Mouse (Mus musculus) kidney, embryonic 16.5 days (tissue): ENCODE measurements around the gene Zfp277. TPM values are rescaled to one million over a fixed set of nuclear protein-coding genes. Genes with fewer than 3 reads are reported as not detected.
A peak's percentile ranks its signal among the peaks of the same experiment; 100 is the strongest.

Experiments used
- ATAC-seq: fragments of 200-750 bp; cut with Nextera tagmentation; 2 replicates; pipeline ENCODE4 v1.8.0; 2017; ENCODE audit warnings: moderate TSS enrichment; ENCODE audit not compliant: low FRiP score, low TSS enrichment
- H3K27ac ChIP-seq: fragments of 300-500 bp; sonication (generic); 2 replicates; pipeline ENCODE4 v1.5.1; 2014; ENCODE audit warnings: low read length
- H3K27me3 ChIP-seq: fragments of 300-500 bp; sonication (generic); 2 replicates; pipeline ENCODE4 v1.6.1; 2014; ENCODE audit warnings: low read length, control low read depth, mixed read lengths; ENCODE audit not compliant: insufficient read depth
- H3K36me3 ChIP-seq: fragments of 300-500 bp; sonication (generic); 2 replicates; pipeline ENCODE4 v1.6.1; 2014; ENCODE audit warnings: low read length, control low read depth, mixed read lengths; ENCODE audit not compliant: insufficient read depth
- H3K4me1 ChIP-seq: fragments of 300-500 bp; sonication (generic); 2 replicates; pipeline ENCODE4 v1.6.1; 2014; ENCODE audit warnings: low read length, control low read depth, mixed read lengths; ENCODE audit not compliant: insufficient read depth
- H3K4me2 ChIP-seq: fragments of 300-500 bp; sonication (generic); replicated peaks from 2 replicates; pipeline ENCODE4 v1.6.1; 2014; ENCODE audit warnings: low read depth, low read length
- H3K4me3 ChIP-seq: fragments of 300-500 bp; sonication (generic); 2 replicates; pipeline ENCODE4 v1.5.1; 2014; ENCODE audit warnings: mild to moderate bottlenecking, low read length
- H3K9ac ChIP-seq: fragments of 300-500 bp; sonication (generic); replicated peaks from 2 replicates; pipeline ENCODE4 v1.6.1; 2014; ENCODE audit warnings: low read length
- H3K9me3 ChIP-seq: fragments of 300-500 bp; sonication (generic); 2 replicates; pipeline ENCODE4 v1.6.1; 2016; ENCODE audit warnings: low read length, control low read depth
- WGBS: fragments of 180-500 bp; shearing (Covaris S2); extraction: QIAGEN DNeasy Blood & Tissue Kit; methylation state at CpG from one replicate; pipeline ENCODE4 v1.1.7; 2014; 5-methylcytosine and 5-hydroxymethylcytosine counted together
- polyA plus RNA-seq: library from polyadenylated mRNA; unstranded; fragments of >200 nt; fragmentation: Nextera tagmentation; extraction: Ambion mirVana; gene quantifications from 2 replicates; pipeline ENCODE4 v1.2.1, GENCODE M21; 2015

Gene Zfp277
- polyA plus RNA-seq, 1 experiment from 2014 or later, result 42.4 TPM

DNA sequence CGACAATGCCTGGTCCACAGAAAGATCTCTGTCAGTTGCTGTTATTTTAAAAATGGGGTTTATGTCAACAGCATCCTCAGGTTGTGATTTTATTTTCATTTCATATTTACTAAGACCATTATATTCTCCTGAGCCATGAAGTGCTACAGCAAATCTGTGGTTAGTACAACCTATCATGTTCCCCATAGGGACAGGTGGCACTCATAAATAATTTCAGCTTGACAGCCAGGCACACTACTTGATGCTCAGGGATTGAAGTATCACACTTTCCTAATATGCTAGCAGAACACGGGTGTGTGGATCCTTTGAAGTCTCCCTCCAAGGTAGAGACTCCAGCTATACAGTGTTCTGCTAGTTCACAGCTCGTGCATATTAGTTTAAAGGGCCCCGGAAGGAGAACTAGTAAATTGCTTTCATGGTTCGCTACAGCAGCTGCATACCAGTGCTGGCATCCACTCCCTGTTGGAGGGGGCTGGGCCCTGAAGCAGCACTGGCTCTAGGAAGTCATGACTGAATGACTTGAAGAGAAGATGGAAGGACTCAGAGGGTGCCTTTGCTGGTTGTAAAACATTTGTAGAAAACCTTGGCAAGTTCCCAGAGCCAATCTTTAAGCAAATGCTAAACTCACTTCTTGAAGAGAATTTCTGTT lies 118.6 kb downstream of the Zfp277 start:
- Histone ChIP-seq H3K27me3 (no peaks in the 10 kb centered on the region), H3K4me3 (no peak overlapping the region), H3K4me1 (peaks cover 6% of the 10 kb centered on the region; the same call in 1 of the 2 replicates), H3K4me2 (no peak overlapping the region), H3K36me3 (no peaks in the 10 kb centered on the region), H3K9me3 (no peaks in the 10 kb centered on the region), H3K9ac (no peak overlapping the region), H3K27ac (0 out of 2 replicates have a peak overlapping the region, but pooled peaks have one; percentile 17)
- WGBS, result 37% methylated on average over 5 of the region's 5 CpGs
- ATAC-seq, result peak; percentile 92

DNA sequence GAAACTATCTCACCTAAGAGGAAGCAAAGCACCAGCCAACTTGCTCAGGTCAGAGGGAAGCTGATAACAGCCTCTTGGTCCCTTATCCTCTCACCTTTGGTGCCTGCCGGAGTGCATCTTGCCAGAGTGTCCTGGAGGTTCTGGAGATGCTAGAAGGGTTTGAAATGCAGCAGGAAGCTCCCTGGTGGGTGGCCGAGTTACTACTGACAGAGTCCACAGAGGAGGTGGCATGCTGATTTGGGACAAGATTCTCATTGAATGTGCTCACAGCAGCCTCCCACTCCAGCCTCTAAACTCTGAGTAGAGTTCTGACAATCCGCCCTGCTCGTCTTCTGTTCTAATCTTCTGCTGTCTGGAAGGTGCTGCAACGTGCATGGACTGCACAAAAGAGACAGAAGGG lies 120.1 kb downstream of the Zfp277 start:
- H3K4me3 ChIP-seq, result no peak overlapping the region
- 0 out of 2 replicates have a peak, but pooled peaks cover 10% of the 10 kb centered on the region for H3K36me3 ChIP-seq
- no peaks in the 10 kb centered on the region for H3K9me3 ChIP-seq
- ATAC-seq, result no peak
- H3K4me2 ChIP-seq, result no peak overlapping the region
- no peaks in the 10 kb centered on the region for H3K27me3 ChIP-seq
- H3K9ac ChIP-seq, result no peak overlapping the region
- H3K4me1 ChIP-seq, result peaks cover 6% of the 10 kb centered on the region; the same call in 1 of the 2 replicates
- 91% methylated on average over 5 of the region's 5 CpGs for WGBS
- no peak overlapping the region for H3K27ac ChIP-seq

DNA sequence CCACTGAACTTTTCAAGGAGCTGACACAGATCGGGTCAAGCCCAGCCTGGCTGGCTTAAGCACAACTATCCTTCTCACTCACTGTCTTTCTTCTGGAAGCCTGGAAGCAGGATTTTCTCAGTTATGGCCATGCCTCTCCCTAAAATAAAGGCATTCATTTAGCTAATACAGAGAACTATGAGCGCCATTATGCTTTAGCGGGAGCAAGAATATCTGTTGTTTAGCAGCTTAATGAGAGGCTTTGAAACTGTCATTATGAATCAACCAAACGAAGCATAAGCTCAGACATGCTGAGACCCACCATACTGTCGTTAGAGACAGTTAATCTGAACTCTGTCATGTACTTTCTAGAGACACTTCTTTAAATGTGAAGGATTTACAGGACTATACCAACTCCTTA lies 120.9 kb downstream of the Zfp277 start:
- Histone ChIP-seq H3K4me3 (no peak overlapping the region), H3K36me3 (0 out of 2 replicates have a peak, but pooled peaks cover 10% of the 10 kb centered on the region), H3K27me3 (no peaks in the 10 kb centered on the region), H3K9me3 (no peaks in the 10 kb centered on the region), H3K9ac (no peak overlapping the region), H3K27ac (no peak overlapping the region), H3K4me2 (no peak overlapping the region), H3K4me1 (peaks cover 6% of the 10 kb centered on the region; the same call in 1 of the 2 replicates)
- 71% methylated on average over 5 of the region's 5 CpGs for WGBS
- no peak for ATAC-seq

DNA sequence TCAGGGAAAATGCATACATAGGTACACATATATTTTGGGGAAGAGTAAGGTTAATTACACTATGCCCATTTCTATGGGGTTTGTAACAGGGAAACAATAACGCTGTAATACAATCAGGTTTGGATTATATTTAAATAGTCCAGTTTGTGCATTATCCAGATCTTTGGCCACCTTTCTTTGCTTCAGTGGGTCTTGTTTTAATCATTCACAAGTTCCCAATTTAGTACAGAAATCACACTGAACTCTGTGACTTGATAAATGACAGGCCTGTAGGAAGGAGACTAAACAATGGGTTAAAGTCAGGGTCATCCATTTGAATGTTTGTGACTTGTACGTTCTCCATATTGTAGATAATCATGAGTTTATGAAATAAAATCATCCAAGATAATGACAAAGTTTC lies 130.6 kb downstream of the Zfp277 start:
- Histone ChIP-seq H3K4me3 (no peak overlapping the region), H3K9ac (no peak overlapping the region), H3K4me1 (no peaks in the 10 kb centered on the region), H3K4me2 (no peak overlapping the region), H3K9me3 (peaks cover 4% of the 10 kb centered on the region; the same call in 1 of the 2 replicates), H3K36me3 (peaks cover 8% of the 10 kb centered on the region; the same call in 1 of the 2 replicates), H3K27me3 (no peaks in the 10 kb centered on the region), H3K27ac (no peak overlapping the region)
- ATAC-seq, result no peak
- WGBS, result 84% methylated on average over 2 of the region's 2 CpGs

DNA sequence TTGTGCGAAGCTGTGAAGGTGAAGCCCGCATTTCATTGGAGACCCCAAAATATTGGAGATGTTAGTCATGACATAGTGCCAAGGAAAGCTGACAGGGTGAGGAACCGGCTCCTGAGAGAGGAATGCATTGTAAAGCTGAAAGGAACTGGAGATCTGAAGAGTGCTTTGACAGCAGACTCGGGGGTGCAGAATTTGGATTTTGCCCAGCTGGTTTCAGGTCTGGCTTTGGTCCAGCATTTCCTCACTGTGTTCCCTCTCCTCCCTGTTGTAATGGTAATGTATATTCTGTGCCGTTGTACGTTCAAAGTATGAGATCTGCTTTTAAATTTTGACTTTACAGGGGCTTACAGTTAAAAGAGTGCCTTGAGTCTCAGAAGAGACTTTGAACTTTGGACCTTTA lies 141.7 kb downstream of the Zfp277 start:
- Histone ChIP-seq H3K9me3 (no peaks in the 10 kb centered on the region), H3K27me3 (no peaks in the 10 kb centered on the region), H3K4me2 (no peak overlapping the region), H3K4me1 (no peaks in the 10 kb centered on the region), H3K27ac (no peak overlapping the region), H3K4me3 (no peak overlapping the region), H3K9ac (no peak overlapping the region), H3K36me3 (no peaks in the 10 kb centered on the region)
- ATAC-seq, result no peak
- 70% methylated on average over 6 of the region's 6 CpGs for WGBS

DNA sequence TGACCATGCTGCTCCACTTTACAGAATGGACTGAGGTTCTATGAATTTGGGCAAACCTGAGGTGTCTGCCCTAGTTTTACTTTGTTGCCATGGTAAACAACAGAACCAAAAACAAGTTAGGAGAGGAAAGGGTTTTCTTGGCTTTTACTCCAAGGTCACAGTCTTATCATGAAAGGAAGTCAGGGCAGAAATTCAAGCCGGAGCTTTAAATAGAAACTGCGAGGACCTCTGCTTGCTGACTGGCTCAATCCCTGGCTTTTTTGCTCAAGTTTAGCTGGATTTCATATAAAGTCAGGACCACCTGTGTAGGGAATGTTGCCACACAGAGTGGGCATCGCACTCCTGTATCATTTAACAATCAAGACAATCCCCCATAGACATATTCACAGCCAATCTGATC lies 147.1 kb downstream of the Zfp277 start:
- Histone ChIP-seq H3K27me3 (no peaks in the 10 kb centered on the region), H3K4me2 (no peak overlapping the region), H3K36me3 (no peaks in the 10 kb centered on the region), H3K9ac (no peak overlapping the region), H3K4me3 (no peak overlapping the region), H3K4me1 (no peaks in the 10 kb centered on the region), H3K27ac (no peak overlapping the region), H3K9me3 (no peaks in the 10 kb centered on the region)
- ATAC-seq, result no peak
- WGBS, result 73% methylated on average over 3 of the region's 3 CpGs

DNA sequence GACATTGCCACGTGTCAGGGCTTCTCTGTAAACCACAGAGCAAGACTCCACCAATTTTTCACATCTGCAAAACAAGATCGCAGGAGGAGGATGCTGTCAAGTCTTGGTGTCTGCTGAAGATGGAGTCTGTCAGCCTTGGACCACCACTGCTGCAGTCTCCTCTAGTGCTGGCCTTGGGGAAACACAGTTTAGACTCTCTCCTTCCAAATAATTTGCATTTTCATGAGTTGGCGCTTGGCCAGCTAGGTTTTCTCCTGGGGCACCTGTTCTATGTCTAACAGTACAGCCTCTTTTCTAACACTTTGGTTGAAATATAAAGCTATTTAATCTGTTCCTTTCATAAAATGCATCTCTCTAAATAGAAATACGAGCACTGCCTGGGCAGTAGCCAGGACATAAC lies 159.2 kb downstream of the Zfp277 start:
- H3K4me1 ChIP-seq, result no peaks in the 10 kb centered on the region
- no peaks in the 10 kb centered on the region for H3K27me3 ChIP-seq
- H3K4me3 ChIP-seq, result no peak overlapping the region
- no peak overlapping the region for H3K9ac ChIP-seq
- no peak overlapping the region for H3K4me2 ChIP-seq
- no peak overlapping the region for H3K27ac ChIP-seq
- no peak for ATAC-seq
- no peaks in the 10 kb centered on the region for H3K36me3 ChIP-seq
- whole genome bisulfite sequencing, result 69% methylated on average over 4 of the region's 4 CpGs
- H3K9me3 ChIP-seq, result peaks cover 13% of the 10 kb centered on the region

DNA sequence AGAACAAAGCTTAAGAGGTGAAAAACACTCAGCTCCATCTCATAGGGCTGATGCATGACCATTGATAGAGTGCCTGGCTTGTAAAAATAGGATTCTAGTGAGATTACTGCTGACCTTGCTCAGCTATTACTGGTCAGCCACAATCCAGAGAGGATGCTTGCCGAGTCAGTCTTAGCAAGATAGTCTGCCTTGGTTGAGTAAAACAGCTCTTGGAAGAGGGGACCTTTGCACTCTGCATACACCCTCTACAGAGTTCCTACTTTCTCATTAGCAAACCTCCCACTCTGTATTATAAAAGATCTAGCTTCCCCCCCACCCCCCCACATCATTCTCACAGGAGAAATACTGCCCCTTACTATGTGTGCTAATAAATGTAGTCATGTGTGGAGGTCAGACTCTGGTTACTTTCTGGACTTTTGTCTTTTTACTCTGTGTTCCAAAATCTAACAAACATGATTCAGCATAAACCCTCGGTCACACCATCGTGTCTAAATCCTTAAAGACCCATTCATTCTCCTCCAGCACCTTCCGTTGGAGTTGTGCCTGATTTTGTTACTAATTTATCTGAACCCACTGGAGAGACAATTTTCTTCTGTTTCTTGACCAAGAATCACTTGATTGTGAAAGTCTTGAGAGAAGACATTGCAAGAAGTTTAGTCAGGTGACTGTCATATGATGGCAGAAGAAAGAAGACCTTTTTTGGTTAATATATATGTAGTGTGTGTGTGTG lies 164.9 kb downstream of the Zfp277 start:
- no peak overlapping the region for H3K9ac ChIP-seq
- 76% methylated on average over 4 of the region's 4 CpGs for WGBS
- ATAC-seq, result no peak
- no peaks in the 10 kb centered on the region for H3K9me3 ChIP-seq
- no peak overlapping the region for H3K4me2 ChIP-seq
- H3K36me3 ChIP-seq, result no peaks in the 10 kb centered on the region
- H3K4me3 ChIP-seq, result no peak overlapping the region
- H3K27me3 ChIP-seq, result no peaks in the 10 kb centered on the region
- H3K4me1 ChIP-seq, result no peaks in the 10 kb centered on the region
- no peak overlapping the region for H3K27ac ChIP-seq

DNA sequence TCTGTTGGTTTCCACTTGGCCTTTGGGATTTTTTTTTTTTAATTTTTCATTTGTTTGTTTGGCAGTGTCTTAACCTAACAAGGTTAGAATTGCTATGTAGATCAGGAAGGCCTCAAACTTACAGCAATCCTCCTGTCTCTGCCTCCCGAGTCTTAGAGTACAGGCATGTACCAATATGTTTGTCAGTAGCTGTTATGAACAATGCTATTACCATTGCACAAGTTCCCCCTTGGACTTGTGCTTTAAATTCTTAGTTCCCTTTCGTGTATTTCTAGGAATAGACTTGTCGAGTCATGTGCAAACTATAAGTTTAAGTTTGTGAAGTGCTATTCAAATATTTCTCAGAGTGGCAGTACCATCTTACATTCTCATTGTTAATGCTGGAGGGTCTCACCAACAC lies 168.1 kb downstream of the Zfp277 start:
- Histone ChIP-seq H3K27me3 (no peaks in the 10 kb centered on the region), H3K4me2 (no peak overlapping the region), H3K27ac (no peak overlapping the region), H3K9ac (no peak overlapping the region), H3K36me3 (no peaks in the 10 kb centered on the region), H3K9me3 (no peaks in the 10 kb centered on the region), H3K4me3 (no peak overlapping the region), H3K4me1 (no peaks in the 10 kb centered on the region)
- no peak for ATAC-seq
- 85% methylated on average over 3 of the region's 3 CpGs for WGBS

DNA sequence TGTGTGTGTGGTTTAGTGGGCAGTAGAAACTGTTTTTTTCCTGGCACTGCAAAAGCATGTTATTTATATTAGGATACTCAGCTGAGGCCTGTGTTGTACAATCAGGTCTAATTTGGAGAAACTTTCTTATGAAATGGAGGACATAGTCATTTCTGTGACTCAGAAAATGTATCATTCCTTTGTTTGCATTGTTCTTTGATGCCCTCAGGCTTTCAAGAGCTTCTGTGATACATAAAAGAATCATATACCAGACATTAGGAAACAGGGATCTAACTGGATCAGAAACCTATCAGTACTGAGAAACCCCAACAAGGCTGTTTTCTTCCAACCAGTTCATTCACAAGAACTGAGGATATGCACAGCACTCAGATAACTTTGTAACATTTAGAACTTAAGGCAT lies 170.8 kb downstream of the Zfp277 start:
- Histone ChIP-seq H3K27ac (no peak overlapping the region), H3K27me3 (no peaks in the 10 kb centered on the region), H3K9ac (no peak overlapping the region)

More for the DNA sequence above, 170.8 kb downstream of the Zfp277 start:
- Histone ChIP-seq H3K9me3 (no peaks in the 10 kb centered on the region), H3K4me2 (no peak overlapping the region), H3K4me3 (no peak overlapping the region), H3K4me1 (no peaks in the 10 kb centered on the region), H3K36me3 (no peaks in the 10 kb centered on the region)
- no peak for ATAC-seq
